Mouse (Mus musculus): ENCODE measurements around the gene Olfr1193. TPM values are rescaled to one million over a fixed set of nuclear protein-coding genes. Genes with fewer than 3 reads are reported as not detected.
"Not testable (repeated sequence)": the region's sequence is repeated elsewhere in the genome, so short reads cannot be mapped to it uniquely, and the experiment has no call there.

Olfr1193 gene
- not detected in 2 replicates for polyA plus RNA-seq (2016; fragmentation: Nextera tagmentation; extraction: Ambion mirVana)

GRCm38 (mm10) chr2:88675328-88675727 lies at the start of gene Olfr1193:
TSS of gene Olfr1193 (plus strand) at chr2:88675628.
- H3K4me3 ChIP-seq; H3K4me1 ChIP-seq; H3K9me3 ChIP-seq; H3K27ac ChIP-seq; DNase-seq (ENCODE audit: low spot score); H3K36me3 ChIP-seq; H3K27me3 ChIP-seq (ENCODE audit: insufficient read depth, poor library complexity, severe bottlenecking): not testable (repeated sequence)

- not testable (repeated sequence) for DNase-seq (ENCODE audit: low spot score); H3K4me1 ChIP-seq
- 90% methylated on average over 1 of the region's 1 CpGs for WGBS
Observed at GRCm38 (mm10) chr2:88640242-88640641, 35.2 kb upstream of the Olfr1193 start, which contains the start of gene Olfr1191-ps1. TSS of gene Olfr1191-ps1 (plus strand) at chr2:88640542.

GRCm38 (mm10) chr2:88648209-88648608 lies 27.2 kb upstream of the Olfr1193 start, which contains the start of gene Olfr1192-ps1:
TSS of gene Olfr1192-ps1 (plus strand) at chr2:88648509.
- 47% methylated on average over 1 of the region's 1 CpGs for WGBS
- no peak for DNase-seq (ENCODE audit: low spot score)

More at GRCm38 (mm10) chr2:88640242-88640641, 35.2 kb upstream of the Olfr1193 start, which contains the start of gene Olfr1191-ps1:
- not testable (repeated sequence) for H3K4me3 ChIP-seq; H3K9me3 ChIP-seq; H3K27me3 ChIP-seq (ENCODE audit: insufficient read depth, poor library complexity, severe bottlenecking); H3K36me3 ChIP-seq; H3K27ac ChIP-seq

GRCm38 (mm10) chr2:88689087-88689486 lies 13.7 kb downstream of the Olfr1193 start, which contains the start of gene Olfr1195:
TSS of gene Olfr1195 (minus strand) at chr2:88689187.
- Histone ChIP-seq H3K9me3 (no peaks in the 10 kb centered on the region), H3K27ac (no peak within 1 kb of the TSS), H3K27me3 (ENCODE audit: insufficient read depth, poor library complexity, severe bottlenecking) (no peaks in the 10 kb centered on the region), H3K36me3 (no peaks in the 10 kb centered on the region), H3K4me3 (no peak within 1 kb of the TSS), H3K4me1 (no peaks in the 10 kb centered on the region)
- DNase-seq (ENCODE audit: low spot score), result no peak

More at GRCm38 (mm10) chr2:88648209-88648608, 27.2 kb upstream of the Olfr1193 start, which contains the start of gene Olfr1192-ps1:
- H3K36me3 ChIP-seq, result no peaks in the 10 kb centered on the region
- H3K4me1 ChIP-seq, result no peaks in the 10 kb centered on the region
- H3K9me3 ChIP-seq, result no peaks in the 10 kb centered on the region
- H3K27ac ChIP-seq, result no peak within 1 kb of the TSS
- no peaks in the 10 kb centered on the region for H3K27me3 ChIP-seq (ENCODE audit: insufficient read depth, poor library complexity, severe bottlenecking)
- H3K4me3 ChIP-seq, result no peak within 1 kb of the TSS

GRCm38 (mm10) chr2:88704497-88704896 lies 29.1 kb downstream of the Olfr1193 start, which contains the start of gene Olfr1196:
TSS of gene Olfr1196 (minus strand) at chr2:88704597.
- Histone ChIP-seq H3K4me3 (no peak within 1 kb of the TSS), H3K36me3 (no peaks in the 10 kb centered on the region), H3K27ac (no peak within 1 kb of the TSS), H3K9me3 (no peaks in the 10 kb centered on the region), H3K27me3 (ENCODE audit: insufficient read depth, poor library complexity, severe bottlenecking) (no peaks in the 10 kb centered on the region), H3K4me1 (no peaks in the 10 kb centered on the region)
- WGBS, result 86% methylated on average over 2 of the region's 2 CpGs
- no peak for DNase-seq (ENCODE audit: low spot score)

Other genes starting within 250 kb of the Olfr1193 start
- gene Olfr1181, start 249.5 kb upstream of the Olfr1193 start, polyA plus RNA-seq (2016; fragmentation: Nextera tagmentation; extraction: Ambion mirVana), result not detected in 2 replicates
- gene Gm13757, start 226.5 kb upstream of the Olfr1193 start, polyA plus RNA-seq (2016; fragmentation: Nextera tagmentation; extraction: Ambion mirVana), result not detected in 2 replicates
- gene Olfr1183, start 220.8 kb upstream of the Olfr1193 start, polyA plus RNA-seq (2016; fragmentation: Nextera tagmentation; extraction: Ambion mirVana), result not detected in 2 replicates
- not detected in 2 replicates for gene Olfr1184, start 192.0 kb upstream of the Olfr1193 start, polyA plus RNA-seq (2016; fragmentation: Nextera tagmentation; extraction: Ambion mirVana)
- not detected in 2 replicates for gene Olfr1185-ps1, start 182.3 kb upstream of the Olfr1193 start, polyA plus RNA-seq (2016; fragmentation: Nextera tagmentation; extraction: Ambion mirVana)
- not detected in 2 replicates for gene Olfr1186, start 157.1 kb upstream of the Olfr1193 start, polyA plus RNA-seq (2016; fragmentation: Nextera tagmentation; extraction: Ambion mirVana)
- not detected in 2 replicates for gene Olfr1188, start 118.7 kb upstream of the Olfr1193 start, polyA plus RNA-seq (2016; fragmentation: Nextera tagmentation; extraction: Ambion mirVana)
- gene Olfr1189, start 89.2 kb upstream of the Olfr1193 start, polyA plus RNA-seq (2016; fragmentation: Nextera tagmentation; extraction: Ambion mirVana), result not detected in 2 replicates
- not detected in 2 replicates for gene Olfr1191-ps1, start 35.1 kb upstream of the Olfr1193 start, polyA plus RNA-seq (2016; fragmentation: Nextera tagmentation; extraction: Ambion mirVana)
- not detected in 2 replicates for gene Olfr1192-ps1, start 27.1 kb upstream of the Olfr1193 start, polyA plus RNA-seq (2016; fragmentation: Nextera tagmentation; extraction: Ambion mirVana)
- gene Olfr1195, start 13.6 kb downstream of the Olfr1193 start, polyA plus RNA-seq (2016; fragmentation: Nextera tagmentation; extraction: Ambion mirVana), result not detected in 2 replicates
- not detected in 2 replicates for gene Olfr1196, start 29.0 kb downstream of the Olfr1193 start, polyA plus RNA-seq (2016; fragmentation: Nextera tagmentation; extraction: Ambion mirVana)
- gene Olfr1197, start 56.7 kb downstream of the Olfr1193 start, polyA plus RNA-seq (2016; fragmentation: Nextera tagmentation; extraction: Ambion mirVana), result not detected in 2 replicates
- gene Olfr1198, start 75.7 kb downstream of the Olfr1193 start, polyA plus RNA-seq (2016; fragmentation: Nextera tagmentation; extraction: Ambion mirVana), result not detected in 2 replicates
- not detected in 2 replicates for gene Olfr1199, start 84.8 kb downstream of the Olfr1193 start, polyA plus RNA-seq (2016; fragmentation: Nextera tagmentation; extraction: Ambion mirVana)
- gene Olfr1200, start 94.9 kb downstream of the Olfr1193 start, polyA plus RNA-seq (2016; fragmentation: Nextera tagmentation; extraction: Ambion mirVana), result not detected in 2 replicates
- not detected in 2 replicates for gene Olfr1201, start 117.4 kb downstream of the Olfr1193 start, polyA plus RNA-seq (2016; fragmentation: Nextera tagmentation; extraction: Ambion mirVana)
- gene Olfr1202, start 138.9 kb downstream of the Olfr1193 start, polyA plus RNA-seq (2016; fragmentation: Nextera tagmentation; extraction: Ambion mirVana), result not detected in 2 replicates
- gene Olfr1205, start 154.1 kb downstream of the Olfr1193 start, polyA plus RNA-seq (2016; fragmentation: Nextera tagmentation; extraction: Ambion mirVana), result not detected in 2 replicates
- not detected in 2 replicates for gene Olfr1204, start 173.7 kb downstream of the Olfr1193 start, polyA plus RNA-seq (2016; fragmentation: Nextera tagmentation; extraction: Ambion mirVana)
- not detected in 2 replicates for gene Olfr1206, start 187.6 kb downstream of the Olfr1193 start, polyA plus RNA-seq (2016; fragmentation: Nextera tagmentation; extraction: Ambion mirVana)
- gene Olfr1208, start 226.7 kb downstream of the Olfr1193 start, polyA plus RNA-seq (2016; fragmentation: Nextera tagmentation; extraction: Ambion mirVana), result not detected in 2 replicates
- not detected in 2 replicates for gene Olfr1209, start 239.5 kb downstream of the Olfr1193 start, polyA plus RNA-seq (2016; fragmentation: Nextera tagmentation; extraction: Ambion mirVana)

Data from heart, embryonic 10.5 days (tissue).